Mouse (Mus musculus) large intestine, adult 2 months (tissue): ENCODE results near the gene Syce3. TPM values are rescaled to one million over a fixed set of nuclear protein-coding genes. Genes with fewer than 3 reads are reported as not detected.
"Not testable (repeated sequence)": the region's sequence is repeated elsewhere in the genome, so short reads cannot be mapped to it uniquely, and the experiment has no call there.

Experiments
- DNase-seq: peaks from one replicate; pipeline ENCODE4 v3.0.0-alpha.2; 2012; ENCODE audit warnings: low read depth, low spot score
- WGBS: fragments of 180-500 bp; shearing (Covaris S2); methylation state at CpG from one replicate; pipeline ENCODE4 v1.1.7; 2018; 5-methylcytosine and 5-hydroxymethylcytosine counted together
- polyA plus RNA-seq: library from polyadenylated mRNA; depleted of rRNA; stranded (reverse); fragments of >200 nt; gene quantifications from 2 replicates; pipeline ENCODE4 v1.2.3, GENCODE M21; 2012; rRNA removed

Syce3 gene
- 0.51 and 0.89 TPM in 2 replicates for polyA plus RNA-seq

- 83% methylated on average over 24 of the region's 24 CpGs for WGBS
- DNase-seq, result no peak
Observed at GRCm38 (mm10) chr15:89410118-89410517, at the start of gene Syce3. Syce3 (minus strand) TSS chr15:89410503.

GRCm38 (mm10) chr15:89459821-89460220, 49.5 kb upstream of the Syce3 start:
- no peak for DNase-seq
- WGBS, result 66% methylated on average over 7 of the region's 7 CpGs

GRCm38 (mm10) chr15:89458942-89459341, 48.6 kb upstream of the Syce3 start:
- 86% methylated on average over 15 of the region's 15 CpGs for WGBS
- DNase-seq, result no peak

- WGBS, result 60% methylated on average over 6 of the region's 6 CpGs
- no peak for DNase-seq
Observed at GRCm38 (mm10) chr15:89455642-89456041, 45.3 kb upstream of the Syce3 start.

GRCm38 (mm10) chr15:89454857-89455256, 44.6 kb upstream of the Syce3 start:
- DNase-seq, result no peak
- WGBS, result 23% methylated on average over 6 of the region's 6 CpGs

GRCm38 (mm10) chr15:89453865-89454478, 43.7 kb upstream of the Syce3 start, which contains the start of gene Mapk8ip2:
Mapk8ip2 (plus strand) TSS chr15:89453913.
- DNase-seq, result no peak
- WGBS, result 3% methylated on average over 53 of the region's 53 CpGs

- WGBS, result 5% methylated on average over 24 of the region's 24 CpGs
- DNase-seq, result no peak
Observed at GRCm38 (mm10) chr15:89452906-89453864, 42.9 kb upstream of the Syce3 start.

GRCm38 (mm10) chr15:89442486-89443070, 32.3 kb upstream of the Syce3 start:
- 37% methylated on average over 8 of the region's 8 CpGs for WGBS
- DNase-seq, result no peak

- 79% methylated on average over 5 of the region's 5 CpGs for WGBS
- DNase-seq, result no peak
Observed at GRCm38 (mm10) chr15:89435878-89436277, 25.6 kb upstream of the Syce3 start.

- WGBS, result 83% methylated on average over 3 of the region's 3 CpGs
Observed at GRCm38 (mm10) chr15:89434136-89434535, 23.8 kb upstream of the Syce3 start.

GRCm38 (mm10) chr15:89432946-89433345, 22.6 kb upstream of the Syce3 start:
- WGBS, result 53% methylated on average over 4 of the region's 4 CpGs
- no peak for DNase-seq

More at GRCm38 (mm10) chr15:89434136-89434535, 23.8 kb upstream of the Syce3 start:
- DNase-seq, result no peak

GRCm38 (mm10) chr15:89431806-89432205, 21.5 kb upstream of the Syce3 start:
- WGBS, result 93% methylated on average over 6 of the region's 6 CpGs
- no peak for DNase-seq

- WGBS, result 40% methylated on average over 3 of the region's 3 CpGs
- no peak for DNase-seq
Observed at GRCm38 (mm10) chr15:89431271-89431670, 21.0 kb upstream of the Syce3 start.

- DNase-seq, result not testable (repeated sequence)
- WGBS, result 54% methylated on average over 9 of the region's 9 CpGs
Observed at GRCm38 (mm10) chr15:89430771-89431170, 20.5 kb upstream of the Syce3 start.

- DNase-seq, result no peak
- WGBS, result 31% methylated on average over 6 of the region's 6 CpGs
Observed at GRCm38 (mm10) chr15:89430341-89430740, 20.0 kb upstream of the Syce3 start.

GRCm38 (mm10) chr15:89429352-89430221, 19.3 kb upstream of the Syce3 start, which contains the start of the genes C730034F03Rik, Gm44502 and Chkb:
C730034F03Rik (plus strand) TSS chr15:89429589.
Gm44502 (minus strand) TSS chr15:89429696.
Chkb (minus strand) TSS chr15:89429908.
- DNase-seq, result peak; percentile 93
- WGBS, result under 1% methylated on average over 70 of the region's 70 CpGs

- WGBS, result 6% methylated on average over 22 of the region's 22 CpGs
- DNase-seq, result no peak
Observed at GRCm38 (mm10) chr15:89428821-89429351, 18.6 kb upstream of the Syce3 start.

- DNase-seq, result no peak
- 90% methylated on average over 19 of the region's 19 CpGs for WGBS
Observed at GRCm38 (mm10) chr15:89428136-89428790, 18.0 kb upstream of the Syce3 start.
